Mouse (Mus musculus) adrenal gland, postnatal 36 days (tissue): ENCODE measurements around the gene Olfr904. TPM values are rescaled to one million over a fixed set of nuclear protein-coding genes. Genes with fewer than 3 reads are reported as not detected.
"Not testable (repeated sequence)": the region's sequence is repeated elsewhere in the genome, so short reads cannot be mapped to it uniquely, and the experiment has no call there.

Experiments
- DNase-seq, 2 experiments: peaks; one replicate each; pipeline ENCODE4 v3.0.0; 2021; ENCODE audit warnings: mixed read lengths in 1 of 2
- long read RNA-seq, 2 experiments: library from polyadenylated mRNA; stranded (forward); transcript quantifications; one replicate each; pipeline ENCODE4 v2.0.0; 2021; ENCODE audit warnings: borderline sequencing depth in 2 of 2
- total RNA-seq, 2 experiments: library from RNA; stranded (reverse); gene quantifications; 2 replicates each; pipeline ENCODE4 v1.2.3; 2021

The Olfr904 gene
- total RNA-seq = not detected
- long read RNA-seq, experiment 1 = 0 reads
- long read RNA-seq, experiment 2 = 0 reads

- no peak for DNase-seq
These were observed at the start of gene Olfr904 for GRCm38 (mm10) chr9:38462844-38463243. Gene Olfr904, plus strand, starts transcription at chr9:38463144.

DNA sequence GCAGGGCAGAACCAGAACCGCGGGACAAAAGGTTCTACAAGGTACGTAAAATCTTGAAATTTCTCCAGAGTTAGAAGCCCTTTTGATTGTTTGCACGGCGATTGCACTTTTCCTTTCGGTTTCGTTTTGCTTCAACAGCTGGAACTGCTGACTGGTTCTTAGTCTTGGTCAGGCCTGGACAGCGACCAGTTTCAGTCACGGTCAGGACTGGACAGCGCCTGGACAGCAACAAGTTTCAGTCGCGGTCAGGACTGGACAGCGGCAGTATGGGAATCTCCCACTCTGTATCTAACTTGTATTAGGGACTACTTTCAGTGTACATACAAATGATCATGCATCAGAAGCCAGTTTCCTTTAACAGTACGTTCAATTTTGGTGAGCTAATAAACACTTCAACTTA is 49.4 kb upstream of the Olfr904 start:
- DNase-seq = not testable (repeated sequence)

GRCm38 (mm10) chr9:38423801-38424200 is 39.1 kb upstream of the Olfr904 start:
- no peak for DNase-seq

- no peak for DNase-seq
These were observed 35.9 kb upstream of the Olfr904 start for GRCm38 (mm10) chr9:38427026-38427425.

- DNase-seq = no peak
These were observed 33.8 kb upstream of the Olfr904 start, which contains the start of gene Olfr901 for GRCm38 (mm10) chr9:38429155-38429554. Gene Olfr901, plus strand, starts transcription at chr9:38429455.

GRCm38 (mm10) chr9:38447352-38447751 is 15.6 kb upstream of the Olfr904 start, which contains the start of gene Olfr902:
Gene Olfr902, plus strand, starts transcription at chr9:38447652.
- DNase-seq = no peak

DNA sequence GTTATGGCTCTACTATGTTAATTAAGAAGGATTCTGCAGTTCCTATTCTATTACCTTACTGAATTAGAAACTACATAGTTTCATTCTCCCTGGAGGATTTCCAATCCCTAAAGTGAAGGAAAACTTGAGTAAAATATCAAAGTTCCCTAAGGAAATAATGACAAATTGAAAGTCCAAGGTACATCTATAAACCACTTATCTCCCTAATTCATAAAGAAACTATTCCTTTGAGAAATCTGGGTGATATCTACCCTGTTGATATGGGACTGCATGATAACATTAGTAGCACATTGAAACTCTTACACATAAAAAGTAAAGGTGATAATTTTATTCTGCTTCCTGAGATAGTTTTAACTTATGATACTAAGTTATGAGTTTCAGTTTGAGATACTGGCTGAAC is 7.9 kb downstream of the Olfr904 start, which contains the start of gene Olfr905:
Olfr905 (plus strand) TSS at position 301 of the 400 bp plus-strand sequence.
- DNase-seq = no peak

- no peak for DNase-seq
These were observed 23.8 kb downstream of the Olfr904 start, which contains the start of gene Olfr906 for GRCm38 (mm10) chr9:38486785-38487184. Gene Olfr906, plus strand, starts transcription at chr9:38487085.

- no peak for DNase-seq
These were observed 32.6 kb downstream of the Olfr904 start, which contains the start of gene Olfr907 for GRCm38 (mm10) chr9:38495501-38495900. Gene Olfr907, plus strand, starts transcription at chr9:38495801.

- DNase-seq = no peak
These were observed 49.4 kb downstream of the Olfr904 start for GRCm38 (mm10) chr9:38512353-38512752.

Other genes with a start within 250 kb of the Olfr904 start
- not detected for gene Olfr894, start 245.1 kb upstream of the Olfr904 start, total RNA-seq
- gene Olfr143, start 210.4 kb upstream of the Olfr904 start, total RNA-seq = not detected
- gene Olfr895, start 195.3 kb upstream of the Olfr904 start, total RNA-seq = not detected
- not detected for gene Olfr896-ps1, start 172.0 kb upstream of the Olfr904 start, total RNA-seq
- not detected for gene Olfr25, start 134.1 kb upstream of the Olfr904 start, total RNA-seq
- gene Olfr898, start 114.7 kb upstream of the Olfr904 start, total RNA-seq = not detected
- not detected for gene Olfr250, start 96.2 kb upstream of the Olfr904 start, total RNA-seq
- not detected for gene Olfr251, start 86.1 kb upstream of the Olfr904 start, total RNA-seq
- not detected for gene Olfr147, start 61.4 kb upstream of the Olfr904 start, total RNA-seq
- gene Olfr901, start 33.7 kb upstream of the Olfr904 start, total RNA-seq = not detected
- not detected for gene Olfr902, start 15.5 kb upstream of the Olfr904 start, total RNA-seq
- gene Olfr905, start 8.0 kb downstream of the Olfr904 start, total RNA-seq = under 1 TPM in 1 of 2 experiments, not detected in 1; 0.13 TPM
- not detected for gene Olfr906, start 23.9 kb downstream of the Olfr904 start, total RNA-seq
- not detected for gene Olfr907, start 32.7 kb downstream of the Olfr904 start, total RNA-seq
- gene Olfr911-ps1, start 58.4 kb downstream of the Olfr904 start, total RNA-seq = not detected
- not detected for gene Olfr910, start 74.7 kb downstream of the Olfr904 start, total RNA-seq
- gene Olfr912, start 117.0 kb downstream of the Olfr904 start, total RNA-seq = not detected
- gene Olfr913, start 129.6 kb downstream of the Olfr904 start, total RNA-seq = not detected
- not detected for gene Olfr914, start 142.0 kb downstream of the Olfr904 start, total RNA-seq
- gene Olfr916, start 196.7 kb downstream of the Olfr904 start, total RNA-seq = not detected
- not detected for gene Olfr917, start 202.7 kb downstream of the Olfr904 start, total RNA-seq
- not detected for gene Olfr918, start 211.5 kb downstream of the Olfr904 start, total RNA-seq
- not detected for gene Olfr919, start 240.5 kb downstream of the Olfr904 start, total RNA-seq